Mouse (Mus musculus): ENCODE measurements around the gene Hist1h2ae. TPM values are rescaled to one million over a fixed set of nuclear protein-coding genes. Genes with fewer than 3 reads are reported as not detected.
"Not testable (repeated sequence)": the region's sequence is repeated elsewhere in the genome, so short reads cannot be mapped to it uniquely, and the experiment has no call there.

The Hist1h2ae gene
- total and polyA plus RNA-seq, 2 experiments = 0.57 to 2.8 TPM

DNA sequence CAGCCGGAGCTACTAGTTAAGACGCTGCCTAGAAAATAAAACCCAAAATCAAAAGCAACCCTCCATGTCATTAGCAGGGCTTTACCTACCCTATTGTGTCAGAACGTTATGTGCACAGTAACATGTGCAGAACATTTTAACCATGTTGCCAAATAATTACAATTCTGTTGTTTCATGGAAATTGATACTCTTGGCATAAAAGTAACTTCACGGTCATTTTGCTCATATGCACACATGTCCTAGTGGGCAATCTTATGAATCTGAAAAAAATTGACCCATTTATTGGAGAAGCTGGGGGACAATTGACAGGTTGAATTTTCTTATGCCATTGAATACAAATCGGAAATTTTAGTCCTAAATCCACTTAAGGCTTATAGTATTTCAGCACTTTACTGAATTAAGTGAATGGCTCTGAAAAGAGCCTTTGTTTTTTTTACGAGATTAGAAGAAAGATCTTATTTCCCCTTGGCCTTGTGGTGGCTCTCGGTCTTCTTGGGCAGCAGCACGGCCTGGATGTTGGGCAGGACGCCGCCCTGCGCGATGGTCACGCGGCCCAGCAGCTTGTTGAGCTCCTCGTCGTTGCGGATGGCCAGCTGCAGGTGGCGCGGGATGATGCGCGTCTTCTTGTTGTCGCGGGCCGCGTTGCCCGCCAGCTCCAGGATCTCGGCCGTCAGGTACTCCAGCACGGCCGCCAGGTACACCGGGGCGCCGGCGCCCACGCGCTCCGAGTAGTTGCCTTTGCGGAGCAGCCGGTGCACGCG lies 579 bp downstream of the Hist1h2ae start:
- DNase-seq (ENCODE audit: extremely low read depth, low read depth, low spot score); H3K27me3 ChIP-seq (ENCODE audit: control insufficient read depth, insufficient read depth, low read length); H3K36me3 ChIP-seq (ENCODE audit: control insufficient read depth, insufficient read depth, low read length); H3K79me2 ChIP-seq (ENCODE audit: control insufficient read depth, insufficient read depth, low read length): not testable (repeated sequence)
- peak overlapping the region; percentile 58 for H3K27ac ChIP-seq (replicated peaks; ENCODE audit: insufficient read depth, low read depth, low read length)
- peak overlapping the region; percentile 41; the same call in 1 of the 2 replicates for H3K4me3 ChIP-seq (ENCODE audit: insufficient read depth, low read depth, low read length)
- H3K4me1 ChIP-seq (ENCODE audit: control insufficient read depth, insufficient read depth, low read length) = peaks cover 12% of the 10 kb centered on the region; the same call in 1 of the 2 replicates
- 5% methylated on average over 29 of the region's 41 CpGs for WGBS
- peak overlapping the region; percentile 79 for H3K9ac ChIP-seq (ENCODE audit: low read depth, low read length)

DNA sequence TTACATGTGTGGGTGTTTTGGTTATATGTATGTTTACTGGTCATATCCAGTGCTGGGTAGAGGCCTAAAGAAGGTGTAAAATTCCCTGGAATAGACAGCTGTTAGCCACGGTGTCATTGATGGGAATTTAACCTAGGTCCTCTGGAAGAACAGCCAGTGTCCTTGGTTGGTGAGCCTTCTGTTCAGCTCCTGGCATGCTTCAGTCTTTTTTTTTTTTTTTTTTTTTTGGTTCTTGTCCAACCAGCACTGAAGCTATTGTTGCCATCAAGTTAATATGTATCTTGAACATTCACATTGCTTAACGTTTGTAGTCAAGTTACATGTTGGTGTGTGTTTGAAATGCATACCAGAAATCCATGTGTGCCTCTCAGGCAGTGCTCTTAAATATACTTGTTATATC lies 6.5 kb downstream of the Hist1h2ae start:
- 0 out of 2 replicates have a peak, but pooled peaks cover 4% of the 10 kb centered on the region for H3K4me1 ChIP-seq (ENCODE audit: control insufficient read depth, insufficient read depth, low read length)
- WGBS = 62% methylated on average over 2 of the region's 2 CpGs
- no peak overlapping the region for H3K27ac ChIP-seq (replicated peaks; ENCODE audit: insufficient read depth, low read depth, low read length)
- H3K9ac ChIP-seq (ENCODE audit: low read depth, low read length) = no peak overlapping the region
- TF ChIP-seq CTCF (IDR thresholded peaks at IDR 0.05; ENCODE audit: low read depth, low read length) (no peak), POLR2A (IDR thresholded peaks at IDR 0.05; ENCODE audit: extremely low read depth, insufficient read depth, low read length) (no peak)
- H3K27me3 ChIP-seq (ENCODE audit: control insufficient read depth, insufficient read depth, low read length) = no peaks in the 10 kb centered on the region
- no peak overlapping the region for H3K4me3 ChIP-seq (ENCODE audit: insufficient read depth, low read depth, low read length)
- DNase-seq (ENCODE audit: extremely low read depth, low read depth, low spot score) = no peak
- no peaks in the 10 kb centered on the region for H3K36me3 ChIP-seq (ENCODE audit: control insufficient read depth, insufficient read depth, low read length)
- no peaks in the 10 kb centered on the region for H3K79me2 ChIP-seq (ENCODE audit: control insufficient read depth, insufficient read depth, low read length)

DNA sequence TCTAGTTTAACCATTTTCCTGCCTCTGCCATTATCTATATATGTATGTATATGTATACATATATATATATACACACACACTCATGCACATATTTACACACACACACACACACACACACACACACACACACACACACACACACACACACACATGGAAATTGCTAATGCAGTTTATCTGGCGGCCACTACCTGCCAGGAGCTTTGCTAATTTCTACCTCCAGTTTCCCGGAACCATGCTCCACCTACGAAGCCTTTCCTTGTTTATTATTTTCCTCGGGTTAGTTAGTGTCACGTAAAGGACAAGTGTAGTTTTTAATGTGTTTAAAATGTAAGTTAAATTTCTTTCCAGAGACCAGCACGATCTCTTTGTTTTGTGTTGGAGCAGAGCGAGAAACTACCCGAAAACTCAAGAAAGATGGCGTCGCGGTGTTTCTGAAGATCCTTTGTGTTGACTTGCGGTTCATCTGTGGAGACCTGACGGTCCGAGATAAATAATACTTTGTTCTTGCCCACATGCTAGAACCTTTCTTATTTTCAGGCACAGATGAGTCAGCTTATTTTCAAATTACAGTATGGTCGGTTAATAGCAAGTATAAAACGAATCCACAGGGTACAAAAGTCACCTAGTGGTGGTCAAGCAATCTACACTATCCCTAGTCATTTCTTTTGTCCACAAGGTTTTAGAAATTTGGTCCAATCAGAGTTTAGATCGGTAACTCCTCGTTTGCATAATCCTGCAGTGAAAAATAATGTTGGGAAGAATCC lies 8.1 kb downstream of the Hist1h2ae start:
- peak; percentile 82 for DNase-seq (ENCODE audit: extremely low read depth, low read depth, low spot score)
- Histone ChIP-seq H3K27ac (replicated peaks; ENCODE audit: insufficient read depth, low read depth, low read length) (peak overlapping the region; percentile 90), H3K9ac (ENCODE audit: low read depth, low read length) (peak overlapping the region; percentile 61), H3K79me2 (ENCODE audit: control insufficient read depth, insufficient read depth, low read length) (no peaks in the 10 kb centered on the region), H3K4me1 (ENCODE audit: control insufficient read depth, insufficient read depth, low read length) (0 out of 2 replicates have a peak, but pooled peaks cover 4% of the 10 kb centered on the region), H3K27me3 (ENCODE audit: control insufficient read depth, insufficient read depth, low read length) (no peaks in the 10 kb centered on the region), H3K4me3 (ENCODE audit: insufficient read depth, low read depth, low read length) (peak overlapping the region; percentile 56), H3K36me3 (ENCODE audit: control insufficient read depth, insufficient read depth, low read length) (no peaks in the 10 kb centered on the region)
- TF ChIP-seq CTCF (IDR thresholded peaks at IDR 0.05; ENCODE audit: low read depth, low read length) (peak; percentile 19; the same call in 1 of the 2 replicates), POLR2A (IDR thresholded peaks at IDR 0.05; ENCODE audit: extremely low read depth, insufficient read depth, low read length) (no peak)
- WGBS = 1% methylated on average over 18 of the region's 18 CpGs

DNA sequence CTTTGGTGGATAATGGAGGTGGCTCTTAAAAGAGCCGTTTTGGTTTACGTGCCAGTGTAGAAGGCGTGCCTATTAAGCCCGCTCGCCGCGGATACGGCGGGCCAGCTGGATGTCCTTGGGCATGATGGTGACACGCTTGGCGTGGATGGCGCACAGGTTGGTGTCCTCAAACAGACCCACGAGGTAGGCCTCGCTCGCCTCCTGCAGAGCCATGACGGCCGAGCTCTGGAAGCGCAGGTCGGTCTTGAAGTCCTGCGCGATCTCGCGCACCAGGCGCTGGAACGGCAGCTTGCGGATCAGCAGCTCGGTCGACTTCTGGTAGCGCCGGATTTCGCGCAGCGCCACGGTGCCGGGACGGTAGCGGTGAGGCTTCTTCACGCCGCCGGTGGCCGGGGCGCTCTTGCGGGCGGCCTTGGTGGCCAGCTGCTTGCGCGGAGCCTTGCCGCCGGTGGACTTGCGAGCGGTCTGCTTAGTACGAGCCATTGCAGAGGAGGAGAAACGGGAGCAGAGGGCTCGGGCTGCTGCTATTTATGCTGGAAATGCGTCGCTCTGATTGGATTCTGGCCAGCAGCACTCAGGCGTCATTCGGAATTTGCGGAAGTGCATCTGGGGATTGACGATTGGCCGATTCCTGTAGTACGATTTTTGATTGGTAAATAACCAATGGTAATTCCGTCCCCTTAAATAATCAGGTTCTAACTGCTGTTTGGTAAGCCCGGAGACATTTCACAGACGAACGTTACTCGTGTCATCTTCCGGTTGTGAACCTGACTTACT lies 8.9 kb downstream of the Hist1h2ae start, which contains the start of gene Hist1h3e:
TSS of gene Hist1h3e (minus strand) at position 487 of the 777 bp plus-strand sequence.
- peak; percentile 94 for TF ChIP-seq POLR2A (IDR thresholded peaks at IDR 0.05; ENCODE audit: extremely low read depth, insufficient read depth, low read length)
- DNase-seq (ENCODE audit: extremely low read depth, low read depth, low spot score) = peak; percentile 99
- H3K27me3 ChIP-seq (ENCODE audit: control insufficient read depth, insufficient read depth, low read length); H3K79me2 ChIP-seq (ENCODE audit: control insufficient read depth, insufficient read depth, low read length); H3K36me3 ChIP-seq (ENCODE audit: control insufficient read depth, insufficient read depth, low read length); H3K4me1 ChIP-seq (ENCODE audit: control insufficient read depth, insufficient read depth, low read length): not testable (repeated sequence)
- peak within 1 kb of the TSS; percentile 61 for H3K4me3 ChIP-seq (ENCODE audit: insufficient read depth, low read depth, low read length)
- H3K27ac ChIP-seq (replicated peaks; ENCODE audit: insufficient read depth, low read depth, low read length) = peak within 1 kb of the TSS; percentile 90
- WGBS = under 1% methylated on average over 60 of the region's 67 CpGs
- H3K9ac ChIP-seq (ENCODE audit: low read depth, low read length) = peak within 1 kb of the TSS; percentile 71

DNA sequence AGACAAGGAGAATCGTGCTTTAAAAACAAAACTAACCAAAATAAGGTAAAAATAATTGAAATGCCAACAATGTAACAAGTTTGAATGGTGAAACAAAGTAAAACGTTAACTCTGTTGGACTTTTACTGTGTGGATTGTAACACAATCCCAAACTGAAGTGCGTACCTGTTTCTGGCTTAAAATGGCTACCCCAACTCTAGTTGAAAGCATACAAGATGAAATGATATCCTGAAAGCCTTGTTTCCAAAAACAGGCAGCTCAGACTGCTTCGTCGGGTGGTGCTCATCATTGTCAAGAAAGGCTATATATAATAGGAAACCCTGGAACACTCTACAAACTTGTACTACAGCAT lies 9.5 kb downstream of the Hist1h2ae start:
- Histone ChIP-seq H3K4me3 (ENCODE audit: insufficient read depth, low read depth, low read length) (peak overlapping the region; percentile 59), H3K9ac (ENCODE audit: low read depth, low read length) (peak overlapping the region; percentile 60)
- not testable (repeated sequence) for H3K36me3 ChIP-seq (ENCODE audit: control insufficient read depth, insufficient read depth, low read length); DNase-seq (ENCODE audit: extremely low read depth, low read depth, low spot score); H3K79me2 ChIP-seq (ENCODE audit: control insufficient read depth, insufficient read depth, low read length); H3K27ac ChIP-seq (replicated peaks; ENCODE audit: insufficient read depth, low read depth, low read length); H3K27me3 ChIP-seq (ENCODE audit: control insufficient read depth, insufficient read depth, low read length); H3K4me1 ChIP-seq (ENCODE audit: control insufficient read depth, insufficient read depth, low read length)
- 0% methylated on average over 2 of the region's 5 CpGs for WGBS

DNA sequence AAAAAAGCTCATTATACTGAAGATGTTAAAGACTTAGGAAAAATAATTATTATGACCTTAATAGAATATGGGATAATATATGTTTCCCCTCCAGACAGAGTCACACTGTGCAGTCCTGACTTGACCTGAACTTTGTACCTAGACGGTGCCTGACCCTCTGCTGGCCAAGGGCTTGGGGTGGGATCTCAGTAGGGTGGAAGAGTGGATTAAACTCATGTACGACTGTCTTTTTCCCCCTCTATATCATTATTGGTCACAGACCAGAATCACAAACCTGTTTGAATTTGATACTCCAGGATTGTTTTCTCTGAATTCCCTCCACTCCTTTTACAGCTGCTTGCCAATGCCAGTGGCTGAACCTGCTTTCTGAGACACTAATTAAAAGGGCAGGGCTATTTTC lies 10.3 kb downstream of the Hist1h2ae start:
- not testable (repeated sequence) for DNase-seq (ENCODE audit: extremely low read depth, low read depth, low spot score); H3K79me2 ChIP-seq (ENCODE audit: control insufficient read depth, insufficient read depth, low read length); H3K27ac ChIP-seq (replicated peaks; ENCODE audit: insufficient read depth, low read depth, low read length); H3K36me3 ChIP-seq (ENCODE audit: control insufficient read depth, insufficient read depth, low read length); H3K27me3 ChIP-seq (ENCODE audit: control insufficient read depth, insufficient read depth, low read length); H3K4me3 ChIP-seq (ENCODE audit: insufficient read depth, low read depth, low read length); H3K4me1 ChIP-seq (ENCODE audit: control insufficient read depth, insufficient read depth, low read length); H3K9ac ChIP-seq (ENCODE audit: low read depth, low read length)
- 9% methylated on average over 2 of the region's 2 CpGs for WGBS

All from liver, adult 2 months (tissue).